Mouse (Mus musculus): ENCODE results near the gene Zfp758. TPM values are rescaled to one million over a fixed set of nuclear protein-coding genes. Genes with fewer than 3 reads are reported as not detected.
"Not testable (repeated sequence)": the region's sequence is repeated elsewhere in the genome, so short reads cannot be mapped to it uniquely, and the experiment has no call there.

Gene Zfp758
- 7.6 and 7.8 TPM in 2 replicates for polyA plus RNA-seq (2016; fragmentation: Nextera tagmentation; extraction: Ambion mirVana)

- WGBS: under 1% methylated on average over 33 of the region's 43 CpGs
- H3K4me1 ChIP-seq (replicated peaks): peaks cover 12% of the 10 kb centered on the region
- H3K27me3 ChIP-seq (ENCODE audit: insufficient read depth, poor library complexity, severe bottlenecking): not testable (repeated sequence)
- H3K4me3 ChIP-seq: peak within 1 kb of the TSS; percentile 63
- H3K27ac ChIP-seq: peak within 1 kb of the TSS; percentile 90
- H3K9me3 ChIP-seq: peaks cover 25% of the 10 kb centered on the region
- H3K36me3 ChIP-seq: peaks cover 42% of the 10 kb centered on the region
- DNase-seq (ENCODE audit: low spot score): peak; percentile 75
Observed at GRCm38 (mm10) chr17:22361101-22361781, at the start of gene Zfp758, which contains the start of gene Zfp944. Gene Zfp758, plus strand, starts transcription at chr17:22361453. Gene Zfp944, minus strand, starts transcription at chr17:22361400.

GRCm38 (mm10) chr17:22314219-22314618 lies 47.0 kb upstream of the Zfp758 start:
- WGBS: 3% methylated on average over 3 of the region's 3 CpGs
- not testable (repeated sequence) for H3K4me1 ChIP-seq (replicated peaks); H3K9me3 ChIP-seq; H3K27me3 ChIP-seq (ENCODE audit: insufficient read depth, poor library complexity, severe bottlenecking)
- peak; percentile 11 for DNase-seq (ENCODE audit: low spot score)
- peak overlapping the region; percentile 88 for H3K27ac ChIP-seq
- peak overlapping the region; percentile 67 for H3K4me3 ChIP-seq
- H3K36me3 ChIP-seq: peaks cover 14% of the 10 kb centered on the region; the same call in 1 of the 2 replicates

DNA sequence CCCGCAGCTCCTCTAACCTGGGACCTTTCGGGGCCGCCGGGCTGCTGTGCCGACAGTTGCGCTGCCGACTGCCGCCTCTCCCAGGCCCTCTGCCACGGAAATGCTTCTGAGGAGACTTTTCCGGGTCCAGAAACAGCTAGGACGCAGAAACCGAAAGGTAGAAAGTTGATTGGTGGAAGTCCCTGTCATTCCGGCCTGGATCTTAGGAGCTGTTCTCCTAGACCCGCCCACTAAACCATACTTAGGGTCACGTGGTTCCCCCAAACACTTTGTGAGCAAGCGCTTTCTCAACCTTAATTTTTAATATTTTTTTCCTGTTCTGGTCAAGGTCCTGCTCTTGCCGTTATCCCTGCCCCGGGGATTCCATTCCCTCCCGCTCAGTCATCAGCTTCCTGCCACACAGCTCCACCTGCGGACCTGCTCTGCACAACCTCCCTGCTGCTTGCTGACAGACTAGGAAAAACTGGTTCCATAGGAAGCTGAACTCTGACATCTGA lies 46.5 kb upstream of the Zfp758 start, which contains the start of gene CT030661.1:
Gene CT030661.1, minus strand, starts transcription at position 108 of the 497 bp plus-strand sequence.
- H3K9me3 ChIP-seq: not testable (repeated sequence)
- H3K27ac ChIP-seq: peak within 1 kb of the TSS; percentile 88
- WGBS: under 1% methylated on average over 20 of the region's 20 CpGs

DNA sequence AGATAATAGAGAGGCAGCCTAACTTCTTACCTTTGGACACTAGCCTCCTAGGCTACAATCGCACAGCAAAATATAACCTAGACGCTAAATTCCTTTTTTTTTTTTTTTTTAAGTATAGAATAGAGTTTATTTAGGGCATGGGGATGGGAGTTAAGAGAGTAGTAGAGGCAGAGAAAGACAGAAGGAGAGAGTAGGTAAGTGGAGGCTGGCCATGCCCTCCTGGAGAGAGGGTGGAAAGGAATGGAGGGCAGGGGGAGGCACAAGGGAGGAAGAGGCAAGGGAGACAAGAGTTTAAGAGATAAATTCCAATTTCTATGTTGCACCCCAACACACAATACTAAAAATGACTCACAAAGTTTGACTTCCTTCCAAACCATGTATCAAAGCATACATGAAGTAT lies 46.0 kb upstream of the Zfp758 start:
- not testable (repeated sequence) for H3K27me3 ChIP-seq (ENCODE audit: insufficient read depth, poor library complexity, severe bottlenecking); H3K4me1 ChIP-seq (replicated peaks); H3K36me3 ChIP-seq; H3K9me3 ChIP-seq; DNase-seq (ENCODE audit: low spot score)
- whole genome bisulfite sequencing: 13% methylated on average over 2 of the region's 2 CpGs
- H3K27ac ChIP-seq: peak overlapping the region; percentile 88
- peak overlapping the region; percentile 67 for H3K4me3 ChIP-seq

More for the DNA sequence above, 46.5 kb upstream of the Zfp758 start, which contains the start of gene CT030661.1:
- H3K27me3 ChIP-seq (ENCODE audit: insufficient read depth, poor library complexity, severe bottlenecking); H3K4me1 ChIP-seq (replicated peaks): not testable (repeated sequence)
- peak; percentile 86 for DNase-seq (ENCODE audit: low spot score)
- H3K4me3 ChIP-seq: peak within 1 kb of the TSS; percentile 67
- 0 out of 2 replicates have a peak, but pooled peaks cover 10% of the 10 kb centered on the region for H3K36me3 ChIP-seq

DNA sequence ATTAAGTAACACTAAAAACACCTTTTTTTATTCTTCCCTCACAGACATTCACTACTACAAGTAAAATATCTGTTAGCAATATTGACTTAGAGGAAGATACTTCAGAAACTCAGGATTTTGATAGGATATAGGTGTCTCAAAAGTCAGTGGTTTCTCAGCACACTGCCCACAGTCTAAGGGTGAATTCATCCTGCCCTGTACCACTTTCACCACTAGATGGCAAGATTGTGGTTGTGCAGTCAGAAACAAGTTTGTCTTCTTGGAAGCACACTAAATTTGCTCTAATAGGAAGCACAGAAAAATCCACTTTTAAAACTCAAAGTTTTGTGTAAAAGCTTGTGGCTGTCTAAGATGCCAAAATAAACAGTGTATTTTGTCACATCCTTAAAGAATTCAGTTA lies 8.5 kb upstream of the Zfp758 start:
- peaks cover 79% of the 10 kb centered on the region for H3K36me3 ChIP-seq
- no peak overlapping the region for H3K27ac ChIP-seq
- H3K9me3 ChIP-seq: no peaks in the 10 kb centered on the region
- H3K4me1 ChIP-seq (replicated peaks): no peaks in the 10 kb centered on the region
- DNase-seq (ENCODE audit: low spot score): peak; percentile 11
- no peak overlapping the region for H3K4me3 ChIP-seq
- no peaks in the 10 kb centered on the region for H3K27me3 ChIP-seq (ENCODE audit: insufficient read depth, poor library complexity, severe bottlenecking)

DNA sequence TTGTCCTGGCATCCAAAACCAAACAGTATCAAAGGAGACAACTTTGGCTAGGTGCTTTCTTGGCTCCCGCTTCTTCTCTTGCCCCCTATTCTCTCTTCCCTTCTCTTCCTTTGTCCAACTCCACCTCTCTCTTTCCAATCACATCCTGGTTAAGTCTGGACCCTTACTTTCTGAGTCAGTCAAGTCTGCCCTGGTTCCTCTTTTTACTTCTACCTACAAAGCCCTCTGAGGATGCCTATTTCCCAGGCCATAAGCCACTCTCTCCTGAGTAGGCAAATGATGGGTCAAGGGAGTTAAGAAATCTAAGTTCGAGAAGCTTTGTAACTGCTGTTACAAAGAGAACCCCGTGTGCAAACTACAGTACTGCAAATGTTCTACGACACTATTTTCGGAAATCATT lies 681 bp upstream of the Zfp758 start:
- 34% methylated on average over 5 of the region's 5 CpGs for WGBS
- Histone ChIP-seq H3K27me3 (ENCODE audit: insufficient read depth, poor library complexity, severe bottlenecking) (no peaks in the 10 kb centered on the region), H3K4me3 (peak overlapping the region; percentile 63), H3K36me3 (peaks cover 47% of the 10 kb centered on the region), H3K27ac (peak overlapping the region; percentile 83; the same call in 1 of the 2 replicates), H3K4me1 (replicated peaks) (peaks cover 12% of the 10 kb centered on the region), H3K9me3 (peaks cover 24% of the 10 kb centered on the region)
- no peak for DNase-seq (ENCODE audit: low spot score)

- DNase-seq (ENCODE audit: low spot score): no peak
- peaks cover 45% of the 10 kb centered on the region for H3K9me3 ChIP-seq
- H3K36me3 ChIP-seq: peaks cover 40% of the 10 kb centered on the region
- H3K4me3 ChIP-seq: no peak overlapping the region
- no peaks in the 10 kb centered on the region for H3K27me3 ChIP-seq (ENCODE audit: insufficient read depth, poor library complexity, severe bottlenecking)
- 91% methylated on average over 3 of the region's 3 CpGs for WGBS
- peaks cover 12% of the 10 kb centered on the region for H3K4me1 ChIP-seq (replicated peaks)
- no peak overlapping the region for H3K27ac ChIP-seq
Observed at GRCm38 (mm10) chr17:22363895-22364294, 2.6 kb downstream of the Zfp758 start.

- no peak overlapping the region for H3K4me3 ChIP-seq
Observed at GRCm38 (mm10) chr17:22410756-22411155, 49.5 kb downstream of the Zfp758 start.

DNA sequence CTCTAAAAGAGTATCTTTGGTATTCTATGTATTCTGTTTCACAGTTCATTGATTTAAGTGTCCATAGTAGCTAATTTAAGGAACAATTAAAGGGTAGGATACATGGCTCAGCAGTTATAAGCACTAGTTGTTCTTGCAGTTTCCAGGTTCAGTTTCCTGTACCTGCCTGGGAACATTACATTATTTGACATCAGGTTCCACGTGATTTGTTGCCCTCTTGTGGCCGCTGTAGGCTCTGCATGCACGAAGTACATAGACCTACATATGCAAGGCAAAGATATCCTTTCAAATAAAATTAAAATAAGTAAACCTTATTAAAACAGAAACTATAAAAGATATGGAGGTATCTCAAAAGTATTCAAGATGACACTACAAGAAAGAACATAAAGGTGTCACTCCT lies 56.3 kb downstream of the Zfp758 start:
- WGBS: 2% methylated on average over 3 of the region's 3 CpGs
- Histone ChIP-seq H3K36me3 (no peaks in the 10 kb centered on the region), H3K9me3 (no peaks in the 10 kb centered on the region), H3K4me1 (replicated peaks) (no peaks in the 10 kb centered on the region), H3K27me3 (ENCODE audit: insufficient read depth, poor library complexity, severe bottlenecking) (no peaks in the 10 kb centered on the region), H3K4me3 (no peak overlapping the region), H3K27ac (no peak overlapping the region)
- DNase-seq (ENCODE audit: low spot score): peak; percentile 61

More at GRCm38 (mm10) chr17:22410756-22411155, 49.5 kb downstream of the Zfp758 start:
- WGBS: 76% methylated on average over 2 of the region's 2 CpGs
- no peaks in the 10 kb centered on the region for H3K27me3 ChIP-seq (ENCODE audit: insufficient read depth, poor library complexity, severe bottlenecking)
- DNase-seq (ENCODE audit: low spot score): no peak
- no peak overlapping the region for H3K27ac ChIP-seq
- no peaks in the 10 kb centered on the region for H3K4me1 ChIP-seq (replicated peaks)
- H3K9me3 ChIP-seq: peaks cover 9% of the 10 kb centered on the region
- no peaks in the 10 kb centered on the region for H3K36me3 ChIP-seq

- H3K9me3 ChIP-seq: no peaks in the 10 kb centered on the region
- WGBS: under 1% methylated on average over 29 of the region's 29 CpGs
- DNase-seq (ENCODE audit: low spot score): peak; percentile 92
- H3K36me3 ChIP-seq: no peaks in the 10 kb centered on the region
- peak within 1 kb of the TSS; percentile 88 for H3K27ac ChIP-seq
- no peaks in the 10 kb centered on the region for H3K27me3 ChIP-seq (ENCODE audit: insufficient read depth, poor library complexity, severe bottlenecking)
- H3K4me1 ChIP-seq (replicated peaks): peaks cover 10% of the 10 kb centered on the region
- peak within 1 kb of the TSS; percentile 66 for H3K4me3 ChIP-seq
Observed at GRCm38 (mm10) chr17:22423952-22424617, 62.8 kb downstream of the Zfp758 start, which contains the start of gene Zfp946. Gene Zfp946, plus strand, starts transcription at chr17:22424222.

- Histone ChIP-seq H3K4me3 (peak overlapping the region; percentile 66), H3K9me3 (no peaks in the 10 kb centered on the region), H3K27ac (peak overlapping the region; percentile 88), H3K36me3 (0 out of 2 replicates have a peak, but pooled peaks cover 2% of the 10 kb centered on the region), H3K27me3 (ENCODE audit: insufficient read depth, poor library complexity, severe bottlenecking) (no peaks in the 10 kb centered on the region), H3K4me1 (replicated peaks) (peaks cover 10% of the 10 kb centered on the region)
- peak; percentile 20 for DNase-seq (ENCODE audit: low spot score)
- WGBS: 5% methylated on average over 12 of the region's 12 CpGs
Observed at GRCm38 (mm10) chr17:22424636-22425354, 63.5 kb downstream of the Zfp758 start.

All from hindbrain, embryonic 10.5 days (tissue).